9 mouse cellular contexts compared by ENCODE assay signal in the genomic region with DNA sequence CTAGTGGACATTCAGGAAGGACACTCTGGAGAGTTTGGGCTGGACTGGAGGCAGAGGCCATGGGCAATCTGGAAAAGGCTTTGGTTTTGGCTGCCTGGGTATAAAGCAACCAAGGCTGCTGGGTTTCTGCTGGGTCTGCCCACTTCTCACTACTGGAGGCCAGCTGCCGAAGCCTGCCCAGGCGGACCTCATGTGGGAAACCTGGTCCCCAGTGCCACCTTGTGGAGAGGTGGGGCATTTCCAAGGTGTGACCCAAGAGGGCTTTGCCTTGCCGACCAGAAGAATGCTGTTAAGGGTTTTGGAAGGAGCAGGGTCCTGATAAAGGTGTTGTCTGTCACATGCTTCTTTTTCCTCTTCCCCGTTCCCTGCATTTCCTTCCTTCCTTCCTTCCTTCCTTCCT. TPM values are rescaled to one million over a fixed set of nuclear protein-coding genes. Genes with fewer than 3 reads are reported as not detected.
DNase-seq lines count a peak whose midpoint lies in the region; ATAC-seq and TF ChIP-seq lines count a peak whose summit lies in the region.
"Had no signal": no experiment of that assay in that cellular context is flagged by ENCODE, and none has a peak within 500 bp of the region (broad histone marks: within the 10 kb centered on the region; RNA-seq: fewer than 3 reads in every experiment).

No protein-coding gene starts in this region.

- WGBS in embryonic facial prominence, embryonic 15.5 days, result 19% methylated on average over 4 of the region's 4 CpGs
- 8% methylated on average over 4 of the region's 4 CpGs for WGBS in liver, embryonic 14.5 days (ENCODE audit: insufficient replicate concordance)

- H3K79me3 ChIP-seq in C2C12 (ENCODE audit: low read depth), result no peaks in the 10 kb centered on the region

- no peaks in the 10 kb centered on the region for H3K9me3 ChIP-seq in embryonic facial prominence, embryonic 15.5 days (replicated peaks)
- H3K9me3 ChIP-seq in liver, embryonic 14.5 days (ENCODE audit: control insufficient read depth, low read length), result no peaks in the 10 kb centered on the region
- H3K9me3 ChIP-seq: embryonic facial prominence, embryonic 12.5 days had no signal

- H3K27ac ChIP-seq in embryonic facial prominence, embryonic 15.5 days (replicated peaks), result no peak overlapping the region
- H3K27ac ChIP-seq in liver, embryonic 14.5 days, result no peak overlapping the region
- H3K27ac ChIP-seq: embryonic facial prominence, embryonic 12.5 days had no signal

- H3K4me1 ChIP-seq in embryonic facial prominence, embryonic 15.5 days, result no peaks in the 10 kb centered on the region; the same call in 1 of the 2 replicates
- H3K4me1 ChIP-seq in liver, embryonic 14.5 days (replicated peaks; ENCODE audit: control insufficient read depth in 2 of 2, insufficient read depth in 2 of 2, low read length in 1 of 2), result no peaks in the 10 kb centered on the region; a peak in 1 of 4 replicates
- H3K4me1 ChIP-seq: embryonic facial prominence, embryonic 12.5 days had no signal

- DNase-seq in adrenal gland, postnatal 4 days (ENCODE audit: low spot score in 2 of 2), result peak; percentile 55 to 75
- peak; percentile 43 to 69 for DNase-seq in heart, adult 9 months (ENCODE audit: low spot score in 2 of 2)
- peak; percentile 91 for DNase-seq in kidney, postnatal 10 days
- DNase-seq in liver, embryonic 14.5 days (ENCODE audit: low read depth in 3 of 3, low spot score in 3 of 3), result peak; percentile 44 to 59 (median 45)
- peak; percentile 87 for DNase-seq in testis, postnatal 10 days (ENCODE audit: low spot score)

- no peaks in the 10 kb centered on the region for H3K27me3 ChIP-seq in C2C12 (ENCODE audit: control insufficient read depth, insufficient read depth, insufficient read length)
- H3K27me3 ChIP-seq in embryonic facial prominence, embryonic 15.5 days, result no peaks in the 10 kb centered on the region
- no peaks in the 10 kb centered on the region for H3K27me3 ChIP-seq in liver, embryonic 14.5 days (ENCODE audit: control insufficient read depth, insufficient read depth, low read length)
- H3K27me3 ChIP-seq: embryonic facial prominence, embryonic 12.5 days had no signal

- TF ChIP-seq CTCF in C2C12 (IDR thresholded peaks at IDR 0.05; ENCODE audit: control insufficient read depth, insufficient read depth, insufficient read length), result peak; percentile 83
- peak; percentile 94 for TF ChIP-seq CTCF in liver, embryonic 14.5 days (IDR thresholded peaks at IDR 0.05; ENCODE audit: low read depth)

- no peak overlapping the region for H3ac ChIP-seq in C2C12 (ENCODE audit: control insufficient read depth, insufficient read length, low read depth)

- H3K9ac ChIP-seq in embryonic facial prominence, embryonic 15.5 days, result no peak overlapping the region
- no peak overlapping the region for H3K9ac ChIP-seq in liver, embryonic 14.5 days (replicated peaks)
- H3K9ac ChIP-seq: embryonic facial prominence, embryonic 12.5 days had no signal

- TF ChIP-seq EP300 in liver, embryonic 14.5 days (IDR thresholded peaks at IDR 0.05; ENCODE audit: low read depth), result no peak

- H3K36me3 ChIP-seq in C2C12 (ENCODE audit: control insufficient read depth, insufficient read depth), result no peaks in the 10 kb centered on the region
- H3K36me3 ChIP-seq in embryonic facial prominence, embryonic 15.5 days, result no peaks in the 10 kb centered on the region
- H3K36me3 ChIP-seq in liver, embryonic 14.5 days (replicated peaks; ENCODE audit: control insufficient read depth, insufficient read depth, low read depth), result no peaks in the 10 kb centered on the region
- H3K36me3 ChIP-seq: embryonic facial prominence, embryonic 12.5 days had no signal

- H3K4me3 ChIP-seq in C2C12 (ENCODE audit: insufficient read depth, poor library complexity, severe bottlenecking), result no peak overlapping the region
- no peak overlapping the region for H3K4me3 ChIP-seq in embryonic facial prominence, embryonic 15.5 days (replicated peaks)
- H3K4me3 ChIP-seq in liver, embryonic 14.5 days (ENCODE audit: insufficient read depth in 1 of 2, low read depth in 2 of 2, low read length in 2 of 2), result no peak overlapping the region
- H3K4me3 ChIP-seq: embryonic facial prominence, embryonic 12.5 days had no signal

- no peak overlapping the region for H3K4me2 ChIP-seq in embryonic facial prominence, embryonic 15.5 days (replicated peaks)
- no peak overlapping the region for H3K4me2 ChIP-seq in liver, embryonic 14.5 days (ENCODE audit: low read depth)
- H3K4me2 ChIP-seq: embryonic facial prominence, embryonic 12.5 days had no signal

- no peaks in the 10 kb centered on the region for H3K79me2 ChIP-seq in C2C12 (ENCODE audit: control insufficient read depth, insufficient read depth)

- peak; percentile 54 for ATAC-seq in embryonic facial prominence, embryonic 15.5 days (ENCODE audit: insufficient number of reproducible peaks, low FRiP score, low TSS enrichment, low read depth)
- peak; percentile 57; the same call in 1 of the 2 replicates for ATAC-seq in liver, embryonic 14.5 days (ENCODE audit: insufficient read depth)
- ATAC-seq in neutrophil, adult 5-6 weeks (ENCODE audit: extremely low read depth, insufficient number of reproducible peaks, low FRiP score, poor library complexity, severe bottlenecking), result peak; percentile 96

TF ChIP-seq in C2C12, 6 proteins besides CTCF, POLR2A, EP300 and RAD21:
- TF ChIP-seq FOSL1 (IDR thresholded peaks at IDR 0.05; ENCODE audit: insufficient read depth, low read length, poor library complexity, severe bottlenecking), result no peak
- TF ChIP-seq CEBPB (IDR thresholded peaks at IDR 0.05; ENCODE audit: low read depth), result no peak
- TF ChIP-seq MAX (IDR thresholded peaks at IDR 0.05), result no peak
- no peak for TF ChIP-seq MYOG (IDR thresholded peaks at IDR 0.05; ENCODE audit: control insufficient read depth, extremely low read depth, insufficient read length)
- TF ChIP-seq USF1 (IDR thresholded peaks at IDR 0.05; ENCODE audit: low read depth), result no peak
- TF ChIP-seq MYOD1 (IDR thresholded peaks at IDR 0.05; ENCODE audit: control insufficient read depth, insufficient read length, low read depth), result no peak

RNA-seq across cellular contexts. Expression of gene U2af1, which starts 6.1 kb away (rescaled TPM):
- 283 TPM for polyA plus RNA-seq in C2C12 (2012; fragmentation: generic; extraction: Trizol)
- 100 to 1,000 TPM; 196 to 216 TPM for total RNA-seq in adrenal gland, postnatal 4 days (2021)
- 255 and 272 TPM in 2 replicates for polyA plus RNA-seq in embryonic facial prominence, embryonic 15.5 days (2015; fragmentation: Nextera tagmentation; extraction: Ambion mirVana)
- polyA plus RNA-seq in liver, embryonic 14.5 days (2012; rRNA removed), result 90.4 and 145 TPM in 2 replicates
- polyA plus RNA-seq in liver, embryonic 14.5 days (2014; fragmentation: Nextera tagmentation; extraction: Ambion mirVana), result 83.3 and 83.8 TPM in 2 replicates
- 84.4 and 96.3 TPM in 2 replicates for total RNA-seq in neutrophil, adult 5-6 weeks (2017)

RNA-seq across cellular contexts. Expression of gene Cryaa, which starts 12.8 kb away (rescaled TPM):
- polyA plus RNA-seq in C2C12 (2012; fragmentation: generic; extraction: Trizol), result not detected
- total RNA-seq in adrenal gland, postnatal 4 days (2021), result not detected
- 9.2 and 14.2 TPM in 2 replicates for polyA plus RNA-seq in embryonic facial prominence, embryonic 15.5 days (2015; fragmentation: Nextera tagmentation; extraction: Ambion mirVana)
- polyA plus RNA-seq in liver, embryonic 14.5 days (2012; rRNA removed), result not detected in 2 replicates
- not detected in 2 replicates for polyA plus RNA-seq in liver, embryonic 14.5 days (2014; fragmentation: Nextera tagmentation; extraction: Ambion mirVana)
- total RNA-seq in neutrophil, adult 5-6 weeks (2017), result 1.0 TPM in 1 of 2 replicates, not detected in the other

RNA-seq across cellular contexts. Expression of gene Cbs, which starts 27.7 kb away (rescaled TPM):
- 0.25 TPM for polyA plus RNA-seq in C2C12 (2012; fragmentation: generic; extraction: Trizol)
- total RNA-seq in adrenal gland, postnatal 4 days (2021), result 10 to 100 TPM; 10.2 to 28.5 TPM
- 5.4 and 5.8 TPM in 2 replicates for polyA plus RNA-seq in embryonic facial prominence, embryonic 15.5 days (2015; fragmentation: Nextera tagmentation; extraction: Ambion mirVana)
- polyA plus RNA-seq in liver, embryonic 14.5 days (2012; rRNA removed), result 14.6 and 15.7 TPM in 2 replicates
- 13.1 and 14.9 TPM in 2 replicates for polyA plus RNA-seq in liver, embryonic 14.5 days (2014; fragmentation: Nextera tagmentation; extraction: Ambion mirVana)
- total RNA-seq in neutrophil, adult 5-6 weeks (2017), result not detected in 2 replicates
